ENCODE assay signal across 12 mouse cellular contexts in the genomic region with DNA sequence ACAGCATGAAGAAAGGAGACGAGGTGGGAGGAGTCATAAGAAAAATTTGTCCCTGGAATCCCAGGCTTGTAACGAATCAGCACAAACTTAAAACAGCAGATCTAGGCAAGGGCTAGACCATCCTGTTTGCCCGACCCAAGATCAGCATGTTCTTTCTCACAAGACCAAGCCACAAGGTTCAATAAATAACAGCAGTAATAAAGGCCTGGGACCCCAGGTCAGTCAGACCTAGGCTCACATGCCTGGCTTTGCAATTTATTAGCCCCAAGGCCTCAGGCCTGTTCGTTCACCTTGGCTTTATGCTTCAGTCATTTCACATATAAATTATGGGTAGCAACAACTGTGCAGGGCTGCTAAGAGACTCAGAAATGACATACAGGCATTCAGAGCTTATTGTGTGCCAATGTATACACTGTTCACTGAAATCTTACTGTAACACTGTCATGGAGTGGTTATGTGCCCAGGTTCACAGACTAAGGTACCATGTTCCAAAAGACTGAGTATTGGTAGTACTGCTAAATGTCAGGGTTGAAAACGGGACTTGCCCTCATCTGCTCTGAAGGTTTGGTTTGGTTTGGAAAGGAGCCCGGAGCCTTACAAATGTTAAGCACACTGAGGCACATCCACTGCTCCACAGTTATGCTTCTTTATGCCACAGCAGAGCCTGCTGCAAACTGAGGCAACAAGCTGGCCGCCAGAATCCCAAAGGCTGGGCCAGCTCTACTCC. TPM values are rescaled to one million over a fixed set of nuclear protein-coding genes. Genes with fewer than 3 reads are reported as not detected.
DNase-seq lines count a peak whose midpoint lies in the region; ATAC-seq and TF ChIP-seq lines count a peak whose summit lies in the region.
"Had no signal": no experiment of that assay in that cellular context is flagged by ENCODE, and none has a peak within 500 bp of the region (broad histone marks: within the 10 kb centered on the region; RNA-seq: fewer than 3 reads in every experiment).

No protein-coding gene starts in this region.

- H3K9me3 ChIP-seq in embryonic facial prominence, embryonic 14.5 days (ENCODE audit: control insufficient read depth, low read length), result no peaks in the 10 kb centered on the region
- H3K9me3 ChIP-seq in limb, embryonic 12.5 days, result no peaks in the 10 kb centered on the region

- no peak overlapping the region for H3K4me2 ChIP-seq in embryonic facial prominence, embryonic 14.5 days (ENCODE audit: low read depth, low read length)
- no peak overlapping the region for H3K4me2 ChIP-seq in limb, embryonic 12.5 days

- peaks cover 15% of the 10 kb centered on the region for H3K4me1 ChIP-seq in embryonic facial prominence, embryonic 14.5 days (ENCODE audit: control insufficient read depth, insufficient read depth, low read length)
- H3K4me1 ChIP-seq in limb, embryonic 12.5 days (replicated peaks), result peaks cover 55% of the 10 kb centered on the region

- H3K4me3 ChIP-seq in layer of hippocampus, adult 2 months, result no peak overlapping the region
- no peak overlapping the region for H3K4me3 ChIP-seq in embryonic facial prominence, embryonic 14.5 days (ENCODE audit: low read depth, low read length)
- no peak overlapping the region for H3K4me3 ChIP-seq in limb, embryonic 12.5 days (replicated peaks)
- H3K4me3 ChIP-seq: erythroblast, embryonic 14.5 days; megakaryocyte, embryonic 14.5 days had no signal

- no peak overlapping the region for H3K9ac ChIP-seq in embryonic facial prominence, embryonic 14.5 days (ENCODE audit: low read depth, low read length)
- no peak overlapping the region for H3K9ac ChIP-seq in limb, embryonic 12.5 days (replicated peaks)

- no peaks in the 10 kb centered on the region for H3K36me3 ChIP-seq in embryonic facial prominence, embryonic 14.5 days (ENCODE audit: control insufficient read depth, insufficient read depth, low read length)
- no peaks in the 10 kb centered on the region for H3K36me3 ChIP-seq in limb, embryonic 12.5 days

- ATAC-seq in embryonic facial prominence, embryonic 14.5 days (ENCODE audit: low read depth), result no peak
- ATAC-seq in limb, embryonic 12.5 days (ENCODE audit: insufficient number of reproducible peaks, insufficient read depth, low FRiP score, low TSS enrichment, low read depth), result no peak

- H3K27ac ChIP-seq in layer of hippocampus, adult 2 months, result peak overlapping the region; percentile 85
- H3K27ac ChIP-seq in embryonic facial prominence, embryonic 14.5 days (replicated peaks; ENCODE audit: low read depth, low read length), result 0 out of 2 replicates have a peak overlapping the region, but pooled peaks have one; percentile 0
- H3K27ac ChIP-seq in limb, embryonic 12.5 days, result peak overlapping the region; percentile 56; the same call in 1 of the 2 replicates

- 64% methylated on average over 7 of the region's 7 CpGs for WGBS in embryonic facial prominence, embryonic 14.5 days
- 64% methylated on average over 7 of the region's 7 CpGs for WGBS in limb, embryonic 12.5 days

- no peaks in the 10 kb centered on the region for H3K27me3 ChIP-seq in embryonic facial prominence, embryonic 14.5 days (replicated peaks; ENCODE audit: control insufficient read depth, insufficient read depth, low read length)
- no peaks in the 10 kb centered on the region for H3K27me3 ChIP-seq in limb, embryonic 12.5 days
- H3K27me3 ChIP-seq: megakaryocyte, embryonic 14.5 days had no signal

- TF ChIP-seq CTCF in layer of hippocampus, adult 2 months (conservative IDR thresholded peaks at IDR 0.05), result no peak

- DNase-seq in adrenal gland, adult (ENCODE audit: inconsistent age in 2 of 2, low spot score in 1 of 2), result peak; percentile 74 to 92
- no peak for DNase-seq in adrenal gland, postnatal 4 days (ENCODE audit: low spot score in 2 of 2)
- DNase-seq in layer of hippocampus, adult 2 months (ENCODE audit: low spot score in 2 of 2), result no peak
- no peak for DNase-seq in layer of hippocampus, adult 11-12 months (ENCODE audit: low spot score)
- no peak for DNase-seq in embryonic facial prominence, embryonic 14.5 days (ENCODE audit: low spot score)
- no peak for DNase-seq in yolk sac, embryonic 10.5 days (ENCODE audit: low spot score)
- no peak for DNase-seq in MN1 (ENCODE audit: low spot score)
- DNase-seq: cerebellum, adult 9-11 months; heart, adult 18-20 months had no signal

RNA-seq across cellular contexts. Expression of a gene that starts 35.2 kb away (rescaled TPM):
- 10 to 100 TPM; 54.0 to 55.9 TPM for total RNA-seq in adrenal gland, postnatal 4 days (2021)
- 100 to 1,000 TPM; 180 to 189 TPM for total RNA-seq in layer of hippocampus, adult 2 months (2021)
- polyA plus RNA-seq in embryonic facial prominence, embryonic 14.5 days (2014; fragmentation: Nextera tagmentation; extraction: Ambion mirVana), result 21.8 and 23.4 TPM in 2 replicates
- 21.6 and 24.3 TPM in 2 replicates for polyA plus RNA-seq in limb, embryonic 12.5 days (2016; fragmentation: Nextera tagmentation; extraction: Ambion mirVana)

RNA-seq across cellular contexts. Expression of a gene that starts 35.6 kb away (rescaled TPM):
- 1 to 10 TPM; 1.8 to 2.6 TPM for total RNA-seq in adrenal gland, postnatal 4 days (2021)
- total RNA-seq in layer of hippocampus, adult 2 months (2021), result 1 to 10 TPM; 6.4 to 8.0 TPM
- 4.2 and 7.9 TPM in 2 replicates for polyA plus RNA-seq in embryonic facial prominence, embryonic 14.5 days (2014; fragmentation: Nextera tagmentation; extraction: Ambion mirVana)
- polyA plus RNA-seq in limb, embryonic 12.5 days (2016; fragmentation: Nextera tagmentation; extraction: Ambion mirVana), result 2.1 and 2.9 TPM in 2 replicates
- polyA plus RNA-seq: erythroblast, embryonic 14.5 days had no signal

Comparison
In these comparisons a context has a peak if more than half of its experiments do, and no peak if none do; other contexts are left out.
1. DNase-seq: peak in adrenal gland, adult (2 of 2); none in adrenal gland, postnatal 4 days (0 of 2), layer of hippocampus, adult 2 months (0 of 2), layer of hippocampus, adult 11-12 months (single experiment), embryonic facial prominence, embryonic 14.5 days (single experiment), yolk sac, embryonic 10.5 days (single experiment) and MN1 (single experiment).
2. H3K27ac ChIP-seq: peak in every context shown above with its lines; median percentile 85 in layer of hippocampus, adult 2 months; 56 in limb, embryonic 12.5 days; 0 in embryonic facial prominence, embryonic 14.5 days.